Mouse (Mus musculus) lung, postnatal 0 days (tissue): ENCODE results near the gene Gm38392.

Experiments used
- CTCF ChIP-seq: IDR thresholded peaks from 2 replicates; pipeline ENCODE4 v1.5.1; 2016; ENCODE audit warnings: antibody characterized with exemption, mild to moderate bottlenecking
- EP300 ChIP-seq: IDR thresholded peaks from 2 replicates; pipeline ENCODE4 v1.6.1; 2016; ENCODE audit warnings: antibody characterized with exemption, mild to moderate bottlenecking, control low read depth

- TF ChIP-seq CTCF = no peak
- no peak for TF ChIP-seq EP300
Observed at GRCm38 (mm10) chr3:88209306-88209705, 77.7 kb downstream of the Gm38392 start.
